8 mouse cellular contexts compared by ENCODE assay signal in the genomic region with DNA sequence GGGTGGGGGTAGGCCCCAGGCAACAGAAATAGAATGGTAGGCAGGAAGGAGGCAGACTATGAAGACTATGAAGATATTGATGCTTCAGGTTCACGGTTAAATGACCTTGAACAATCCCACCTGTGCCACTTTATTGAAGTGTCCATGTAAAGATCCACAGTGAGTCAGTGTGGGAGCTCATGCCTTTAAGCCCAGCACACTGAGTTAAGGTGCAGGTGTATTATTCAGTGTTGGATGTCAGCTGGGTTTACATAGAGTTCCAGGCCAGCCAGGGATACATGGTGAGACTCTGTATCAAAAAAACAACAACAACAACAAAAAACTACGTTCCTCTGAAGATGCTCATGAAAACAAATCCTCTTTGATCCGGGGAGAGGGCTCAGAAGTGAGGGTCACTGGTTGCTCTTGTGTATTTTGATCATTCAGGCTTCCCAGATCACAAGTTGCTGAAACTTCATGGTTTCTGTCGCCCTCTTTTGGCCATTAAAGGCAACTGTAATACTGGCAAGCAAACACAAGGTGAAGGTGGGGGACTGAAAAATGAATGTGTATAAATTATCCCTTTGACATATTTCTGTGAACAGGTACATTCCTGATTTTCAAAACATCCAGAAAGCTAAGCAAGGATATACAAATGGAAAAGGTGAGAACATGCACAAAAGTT. TPM values are rescaled to one million over a fixed set of nuclear protein-coding genes. Genes with fewer than 3 reads are reported as not detected.
A peak's percentile ranks its signal among the peaks of the same experiment; 100 is the strongest.
DNase-seq lines count a peak whose midpoint lies in the region; ATAC-seq and TF ChIP-seq lines count a peak whose summit lies in the region.

No protein-coding gene starts in this region.

- H3K9ac ChIP-seq in limb, embryonic 11.5 days (ENCODE audit: low read length): no peak overlapping the region
- no peak overlapping the region for H3K9ac ChIP-seq in hindbrain, embryonic 14.5 days
- no peak overlapping the region for H3K9ac ChIP-seq in lung, embryonic 14.5 days

- no peaks in the 10 kb centered on the region for H3K4me1 ChIP-seq in limb, embryonic 11.5 days (ENCODE audit: control insufficient read depth, insufficient read depth, low read length)
- H3K4me1 ChIP-seq in limb, embryonic 10.5 days: no peaks in the 10 kb centered on the region
- H3K4me1 ChIP-seq in hindbrain, embryonic 14.5 days (replicated peaks; ENCODE audit: control insufficient read depth, insufficient read depth, low read length): no peaks in the 10 kb centered on the region
- no peaks in the 10 kb centered on the region for H3K4me1 ChIP-seq in lung, embryonic 14.5 days (ENCODE audit: insufficient read depth)

- 25% methylated on average over 4 of the region's 4 CpGs for WGBS in limb, embryonic 11.5 days
- WGBS in limb, embryonic 10.5 days: 24% methylated on average over 4 of the region's 4 CpGs
- WGBS in hindbrain, embryonic 14.5 days: 21% methylated on average over 4 of the region's 4 CpGs
- 20% methylated on average over 4 of the region's 4 CpGs for WGBS in lung, embryonic 14.5 days

- H3K27me3 ChIP-seq in limb, embryonic 11.5 days (ENCODE audit: control insufficient read depth, insufficient read depth, low read length): no peaks in the 10 kb centered on the region
- H3K27me3 ChIP-seq in limb, embryonic 10.5 days (ENCODE audit: low read depth, poor library complexity, severe bottlenecking): no peaks in the 10 kb centered on the region
- H3K27me3 ChIP-seq in hindbrain, embryonic 14.5 days (ENCODE audit: control insufficient read depth, insufficient read depth, low read length): no peaks in the 10 kb centered on the region
- no peaks in the 10 kb centered on the region for H3K27me3 ChIP-seq in lung, embryonic 14.5 days (ENCODE audit: insufficient read depth, low read length)

- TF ChIP-seq CTCF in lung, embryonic 14.5 days (IDR thresholded peaks at IDR 0.05; ENCODE audit: low read depth): peak; percentile 80

- H3K27ac ChIP-seq in limb, embryonic 11.5 days (replicated peaks; ENCODE audit: low read depth, low read length): no peak overlapping the region
- no peak overlapping the region for H3K27ac ChIP-seq in limb, embryonic 10.5 days
- H3K27ac ChIP-seq in hindbrain, embryonic 14.5 days: no peak overlapping the region
- no peak overlapping the region for H3K27ac ChIP-seq in lung, embryonic 14.5 days (ENCODE audit: low read depth)

- no peaks in the 10 kb centered on the region for H3K36me3 ChIP-seq in limb, embryonic 11.5 days (ENCODE audit: control insufficient read depth, insufficient read depth, low read length)
- no peaks in the 10 kb centered on the region for H3K36me3 ChIP-seq in limb, embryonic 10.5 days
- no peaks in the 10 kb centered on the region for H3K36me3 ChIP-seq in hindbrain, embryonic 14.5 days (replicated peaks; ENCODE audit: control insufficient read depth, insufficient read depth)
- H3K36me3 ChIP-seq in lung, embryonic 14.5 days (ENCODE audit: insufficient read depth): no peaks in the 10 kb centered on the region

- H3K9me3 ChIP-seq in limb, embryonic 11.5 days (ENCODE audit: control insufficient read depth, low read length): no peaks in the 10 kb centered on the region
- no peaks in the 10 kb centered on the region for H3K9me3 ChIP-seq in limb, embryonic 10.5 days (replicated peaks)
- H3K9me3 ChIP-seq in hindbrain, embryonic 14.5 days (ENCODE audit: control insufficient read depth, low read length): no peaks in the 10 kb centered on the region
- H3K9me3 ChIP-seq in lung, embryonic 14.5 days (ENCODE audit: low read depth, low read length): no peaks in the 10 kb centered on the region

- DNase-seq in limb, embryonic 11.5 days (ENCODE audit: low spot score): peak; percentile 27
- DNase-seq in limb, embryonic 10.5 days (ENCODE audit: low spot score): no peak
- DNase-seq in MN1 (ENCODE audit: low spot score): peak; percentile 64
- DNase-seq in cerebellum, postnatal 14 days: peak; percentile 52 to 61
- DNase-seq in hindbrain, embryonic 14.5 days (ENCODE audit: low spot score): peak; percentile 82
- peak; percentile 78 for DNase-seq in lung, embryonic 14.5 days
- peak; percentile 8 for DNase-seq in skeletal muscle tissue, adult 2 months (ENCODE audit: low read depth, low spot score)
- DNase-seq in gastrocnemius, postnatal 25 days: no peak

- H3K4me2 ChIP-seq in limb, embryonic 11.5 days (ENCODE audit: low read depth, severe bottlenecking): no peak overlapping the region
- H3K4me2 ChIP-seq in hindbrain, embryonic 14.5 days (replicated peaks): no peak overlapping the region
- H3K4me2 ChIP-seq in lung, embryonic 14.5 days: no peak overlapping the region

- no peak for ATAC-seq in limb, embryonic 11.5 days (ENCODE audit: insufficient number of reproducible peaks, low FRiP score, low TSS enrichment, low read depth)
- ATAC-seq in hindbrain, embryonic 14.5 days (ENCODE audit: low FRiP score): no peak
- ATAC-seq in lung, embryonic 14.5 days (ENCODE audit: insufficient read depth): no peak

- H3K4me3 ChIP-seq in limb, embryonic 11.5 days (ENCODE audit: low read depth, low read length): no peak overlapping the region
- H3K4me3 ChIP-seq in limb, embryonic 10.5 days: no peak overlapping the region
- no peak overlapping the region for H3K4me3 ChIP-seq in hindbrain, embryonic 14.5 days (replicated peaks; ENCODE audit: low read length)
- H3K4me3 ChIP-seq in lung, embryonic 14.5 days (ENCODE audit: low read depth, low read length): no peak overlapping the region

RNA-seq across cellular contexts. Expression of gene H2-M10.4, which starts 43.9 kb away (rescaled TPM):
- not detected in 2 replicates for polyA plus RNA-seq in limb, embryonic 11.5 days (2014; fragmentation: Nextera tagmentation; extraction: Ambion mirVana)
- not detected in 2 replicates for polyA plus RNA-seq in limb, embryonic 10.5 days (2016; fragmentation: Nextera tagmentation; extraction: Ambion mirVana)
- not detected in 2 replicates for polyA plus RNA-seq in hindbrain, embryonic 14.5 days (2014; fragmentation: Nextera tagmentation; extraction: Ambion mirVana)
- not detected in 2 replicates for polyA plus RNA-seq in lung, embryonic 14.5 days (2014; fragmentation: Nextera tagmentation; extraction: Ambion mirVana)
- total RNA-seq in gastrocnemius, postnatal 25 days (2021): not detected

RNA-seq across cellular contexts. Expression of gene H2-M10.3, which starts 50.0 kb away (rescaled TPM):
- polyA plus RNA-seq in limb, embryonic 11.5 days (2014; fragmentation: Nextera tagmentation; extraction: Ambion mirVana): not detected in 2 replicates
- polyA plus RNA-seq in limb, embryonic 10.5 days (2016; fragmentation: Nextera tagmentation; extraction: Ambion mirVana): not detected in 2 replicates
- not detected in 2 replicates for polyA plus RNA-seq in hindbrain, embryonic 14.5 days (2014; fragmentation: Nextera tagmentation; extraction: Ambion mirVana)
- polyA plus RNA-seq in lung, embryonic 14.5 days (2014; fragmentation: Nextera tagmentation; extraction: Ambion mirVana): not detected in 2 replicates
- total RNA-seq in gastrocnemius, postnatal 25 days (2021): not detected

Comparison
In these comparisons a context has a peak if more than half of its experiments do, and no peak if none do; other contexts are left out.
1. DNase-seq: peak in limb, embryonic 11.5 days (single experiment), MN1 (single experiment), cerebellum, postnatal 14 days (2 of 2), hindbrain, embryonic 14.5 days (single experiment), lung, embryonic 14.5 days (single experiment) and skeletal muscle tissue, adult 2 months (single experiment); none in limb, embryonic 10.5 days (single experiment) and gastrocnemius, postnatal 25 days (single experiment).